Mouse (Mus musculus) hindbrain, embryonic 16.5 days (tissue): ENCODE measurements around the gene Gchfr. TPM values are rescaled to one million over a fixed set of nuclear protein-coding genes. Genes with fewer than 3 reads are reported as not detected.
A peak's percentile ranks its signal among the peaks of the same experiment; 100 is the strongest.

Experiments
- ATAC-seq: fragments of 200-750 bp; cut with Nextera tagmentation; 2 replicates; pipeline ENCODE4 v1.8.0; 2017; ENCODE audit warnings: moderate TSS enrichment, moderate library complexity
- H3K27ac ChIP-seq: fragments of 300-500 bp; sonication (generic); 2 replicates; pipeline ENCODE4 v1.5.1; 2014; ENCODE audit warnings: low read depth, mild to moderate bottlenecking, control low read depth, low read length, moderate library complexity
- H3K27me3 ChIP-seq: fragments of 300-500 bp; sonication (generic); replicated peaks from 2 replicates; pipeline ENCODE4 v1.6.1; 2014; ENCODE audit warnings: low read length; ENCODE audit not compliant: control insufficient read depth, insufficient read depth
- H3K36me3 ChIP-seq: fragments of 300-500 bp; sonication (generic); 2 replicates; pipeline ENCODE4 v1.6.1; 2014; ENCODE audit warnings: mild to moderate bottlenecking, low read length, moderate library complexity, mixed read lengths; ENCODE audit not compliant: control insufficient read depth, insufficient read depth
- H3K4me1 ChIP-seq: fragments of 300-500 bp; sonication (generic); 2 replicates; pipeline ENCODE4 v1.6.1; 2014; ENCODE audit warnings: low read depth, low read length; ENCODE audit not compliant: control insufficient read depth, insufficient read depth
- H3K4me2 ChIP-seq: fragments of 300-500 bp; sonication (generic); 2 replicates; pipeline ENCODE4 v1.6.1; 2014; ENCODE audit warnings: mild to moderate bottlenecking, low read length, control low read depth, moderate library complexity
- H3K4me3 ChIP-seq: fragments of 300-500 bp; sonication (generic); 2 replicates; pipeline ENCODE4 v1.5.1; 2014; ENCODE audit warnings: mild to moderate bottlenecking, low read length, control low read depth, moderate library complexity
- H3K9ac ChIP-seq: fragments of 300-500 bp; sonication (generic); 2 replicates; pipeline ENCODE4 v1.6.1; 2014; ENCODE audit warnings: low read depth, mild to moderate bottlenecking, control low read depth, low read length, moderate library complexity
- H3K9me3 ChIP-seq: fragments of 300-500 bp; sonication (generic); 2 replicates; pipeline ENCODE4 v1.6.1; 2014; ENCODE audit warnings: mild to moderate bottlenecking, low read length, moderate library complexity; ENCODE audit not compliant: control insufficient read depth
- WGBS: fragments of 180-500 bp; shearing (Covaris S2); extraction: QIAGEN DNeasy Blood & Tissue Kit; methylation state at CpG from one replicate; pipeline ENCODE4 v1.1.7; 2014; 5-methylcytosine and 5-hydroxymethylcytosine counted together
- polyA plus RNA-seq: library from polyadenylated mRNA; unstranded; fragments of >200 nt; fragmentation: Nextera tagmentation; extraction: Ambion mirVana; gene quantifications from 2 replicates; pipeline ENCODE4 v1.2.1, GENCODE M21; 2015

Gene Gchfr
- polyA plus RNA-seq, 1 experiment from 2014 or later = 16.2 TPM

GRCm38 (mm10) chr2:119189029-119189710, 21.6 kb downstream of the Gchfr start:
- WGBS = 9% methylated on average over 15 of the region's 15 CpGs
- H3K4me2 ChIP-seq = peak overlapping the region; percentile 56
- peaks cover 3% of the 10 kb centered on the region; the same call in 1 of the 2 replicates for H3K4me1 ChIP-seq
- H3K36me3 ChIP-seq = peaks cover 2% of the 10 kb centered on the region
- H3K4me3 ChIP-seq = peak overlapping the region; percentile 25; the same call in 1 of the 2 replicates
- H3K9me3 ChIP-seq = no peaks in the 10 kb centered on the region
- H3K27me3 ChIP-seq = no peaks in the 10 kb centered on the region
- H3K9ac ChIP-seq = no peak overlapping the region; the same call in 1 of the 2 replicates
- no peak overlapping the region for H3K27ac ChIP-seq
- ATAC-seq = peak; percentile 88

- WGBS = 86% methylated on average over 5 of the region's 5 CpGs
Observed at GRCm38 (mm10) chr2:119190969-119191368, 23.4 kb downstream of the Gchfr start.

GRCm38 (mm10) chr2:119194140-119194539, 26.6 kb downstream of the Gchfr start:
- H3K27me3 ChIP-seq = no peaks in the 10 kb centered on the region
- no peak for ATAC-seq
- peak overlapping the region; percentile 9; the same call in 1 of the 2 replicates for H3K27ac ChIP-seq
- WGBS = 83% methylated on average over 5 of the region's 5 CpGs
- no peak overlapping the region for H3K9ac ChIP-seq
- no peak overlapping the region for H3K4me3 ChIP-seq
- peaks cover 6% of the 10 kb centered on the region for H3K4me1 ChIP-seq
- H3K4me2 ChIP-seq = no peak overlapping the region
- no peaks in the 10 kb centered on the region for H3K36me3 ChIP-seq
- H3K9me3 ChIP-seq = no peaks in the 10 kb centered on the region

More at GRCm38 (mm10) chr2:119190969-119191368, 23.4 kb downstream of the Gchfr start:
- H3K9me3 ChIP-seq = no peaks in the 10 kb centered on the region
- no peak overlapping the region for H3K4me2 ChIP-seq
- ATAC-seq = no peak
- H3K9ac ChIP-seq = no peak overlapping the region
- no peak overlapping the region for H3K27ac ChIP-seq
- H3K36me3 ChIP-seq = no peaks in the 10 kb centered on the region
- peaks cover 3% of the 10 kb centered on the region; the same call in 1 of the 2 replicates for H3K4me1 ChIP-seq
- H3K4me3 ChIP-seq = no peak overlapping the region
- H3K27me3 ChIP-seq = no peaks in the 10 kb centered on the region

- no peaks in the 10 kb centered on the region for H3K9me3 ChIP-seq
- no peak overlapping the region for H3K27ac ChIP-seq
- no peak overlapping the region for H3K9ac ChIP-seq
- WGBS = 44% methylated on average over 4 of the region's 4 CpGs
- peaks cover 6% of the 10 kb centered on the region for H3K4me1 ChIP-seq
- H3K36me3 ChIP-seq = no peaks in the 10 kb centered on the region
- no peak overlapping the region for H3K4me2 ChIP-seq
- ATAC-seq = no peak
- no peaks in the 10 kb centered on the region for H3K27me3 ChIP-seq
- no peak overlapping the region for H3K4me3 ChIP-seq
Observed at GRCm38 (mm10) chr2:119196316-119197108, 28.9 kb downstream of the Gchfr start.

DNA sequence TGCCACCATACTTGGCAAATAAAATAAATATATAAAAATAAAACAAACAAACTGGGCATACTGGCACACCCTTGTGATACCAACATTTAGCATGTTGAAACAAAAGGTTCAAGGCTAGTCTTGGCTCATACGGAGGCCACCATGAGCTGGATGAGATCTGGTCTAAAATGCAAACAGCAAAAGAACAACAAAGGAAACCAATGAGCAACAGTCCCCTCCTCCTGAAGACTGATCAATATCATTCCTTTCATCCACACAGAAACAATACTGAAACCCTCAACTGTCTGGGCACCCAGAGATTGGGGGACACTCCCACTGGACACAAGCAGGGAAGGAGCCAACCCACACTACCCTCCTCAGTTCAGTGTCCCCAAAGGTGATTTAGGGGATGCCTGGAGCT, 29.9 kb downstream of the Gchfr start:
- Histone ChIP-seq H3K27me3 (no peaks in the 10 kb centered on the region), H3K4me2 (no peak overlapping the region), H3K4me3 (no peak overlapping the region), H3K9ac (no peak overlapping the region), H3K9me3 (no peaks in the 10 kb centered on the region), H3K4me1 (peaks cover 6% of the 10 kb centered on the region), H3K27ac (no peak overlapping the region), H3K36me3 (no peaks in the 10 kb centered on the region)
- 75% methylated on average over 1 of the region's 1 CpGs for WGBS
- no peak for ATAC-seq

DNA sequence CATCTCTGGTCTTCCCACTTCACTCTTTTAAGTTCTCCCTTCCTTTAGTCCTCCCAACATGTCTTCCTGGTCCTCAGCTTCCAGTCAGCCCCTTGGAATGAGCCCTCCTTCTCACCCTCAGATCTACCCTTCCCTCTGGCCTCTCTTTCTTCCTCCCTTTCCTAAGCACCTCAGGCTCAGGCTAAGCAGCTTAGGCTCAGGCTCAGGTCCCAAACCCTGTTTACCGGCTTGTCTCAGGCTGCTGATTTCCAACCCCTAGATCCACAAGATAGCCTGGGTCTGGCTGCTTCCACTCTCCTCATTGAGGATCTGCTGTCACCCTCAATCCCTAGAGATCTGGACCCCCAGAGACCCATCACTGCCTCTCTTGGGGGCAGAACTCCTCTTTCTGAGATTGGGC, 30.5 kb downstream of the Gchfr start:
- Histone ChIP-seq H3K4me1 (peaks cover 6% of the 10 kb centered on the region), H3K36me3 (no peaks in the 10 kb centered on the region), H3K4me3 (no peak overlapping the region), H3K9ac (no peak overlapping the region), H3K27me3 (no peaks in the 10 kb centered on the region), H3K9me3 (no peaks in the 10 kb centered on the region), H3K27ac (no peak overlapping the region), H3K4me2 (no peak overlapping the region)
- ATAC-seq = no peak
- WGBS = 58% methylated on average over 1 of the region's 1 CpGs

DNA sequence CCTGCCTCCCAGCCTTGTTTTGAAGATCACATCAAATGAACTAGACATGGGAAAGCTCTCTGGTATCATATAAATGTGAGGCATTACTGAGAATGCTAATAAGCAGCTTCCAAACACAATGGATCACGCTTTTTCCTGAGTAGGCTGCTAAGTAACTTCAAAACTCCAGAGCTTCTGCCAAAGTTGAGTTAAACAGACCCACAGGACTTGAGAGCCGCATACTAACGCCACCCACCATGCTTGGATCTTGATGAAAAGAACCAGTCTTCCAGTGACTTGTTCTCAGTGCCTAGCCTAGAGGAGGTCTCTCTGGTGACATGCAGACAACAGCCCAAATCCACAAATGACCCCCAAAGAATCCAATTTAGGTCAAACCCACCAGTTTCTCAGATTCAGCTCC, 31.4 kb downstream of the Gchfr start:
- Histone ChIP-seq H3K27me3 (no peaks in the 10 kb centered on the region), H3K4me1 (peaks cover 6% of the 10 kb centered on the region), H3K27ac (no peak overlapping the region), H3K36me3 (no peaks in the 10 kb centered on the region), H3K9me3 (no peaks in the 10 kb centered on the region), H3K4me2 (no peak overlapping the region), H3K9ac (no peak overlapping the region), H3K4me3 (no peak overlapping the region)
- ATAC-seq = peak; percentile 56; the same call in 1 of the 2 replicates
- 47% methylated on average over 3 of the region's 3 CpGs for WGBS

GRCm38 (mm10) chr2:119202914-119203453, 35.4 kb downstream of the Gchfr start:
- Histone ChIP-seq H3K4me3 (no peak overlapping the region), H3K9ac (no peak overlapping the region), H3K4me2 (no peak overlapping the region), H3K27me3 (no peaks in the 10 kb centered on the region), H3K27ac (no peak overlapping the region), H3K4me1 (peaks cover 11% of the 10 kb centered on the region), H3K36me3 (no peaks in the 10 kb centered on the region), H3K9me3 (no peaks in the 10 kb centered on the region)
- no peak for ATAC-seq
- 61% methylated on average over 5 of the region's 5 CpGs for WGBS

DNA sequence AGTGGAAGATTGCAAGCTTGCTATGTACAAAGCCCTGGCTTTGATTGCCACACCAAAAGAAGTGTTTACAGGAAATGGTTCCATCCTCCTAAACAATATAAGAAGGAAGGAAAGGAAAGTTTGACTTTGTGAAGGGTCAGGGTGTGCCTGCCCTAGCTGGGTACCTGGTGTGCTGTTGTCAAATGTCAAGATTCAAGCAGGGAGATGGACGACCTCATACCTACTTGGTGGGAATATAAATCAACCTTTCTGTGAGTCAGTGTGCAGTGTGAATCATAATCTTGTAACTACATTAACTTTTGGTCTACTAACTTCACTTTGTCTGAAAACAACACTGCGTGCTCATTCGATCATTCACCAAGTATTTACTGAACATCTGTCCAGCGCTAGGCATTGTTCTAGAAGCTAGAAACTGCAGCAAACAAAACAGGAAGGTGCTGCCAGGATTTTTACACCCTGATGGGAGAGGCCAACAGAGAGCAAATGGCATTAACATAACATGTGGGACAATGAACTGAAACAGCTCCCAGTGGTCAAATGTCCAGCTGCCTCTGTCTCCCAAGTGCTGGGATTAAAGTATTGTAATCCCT, 36.4 kb downstream of the Gchfr start:
- no peak for ATAC-seq
- no peaks in the 10 kb centered on the region for H3K27me3 ChIP-seq
- WGBS = 76% methylated on average over 4 of the region's 4 CpGs
- H3K27ac ChIP-seq = no peak overlapping the region
- H3K4me3 ChIP-seq = no peak overlapping the region
- H3K9ac ChIP-seq = no peak overlapping the region
- H3K36me3 ChIP-seq = no peaks in the 10 kb centered on the region
- peaks cover 8% of the 10 kb centered on the region for H3K4me1 ChIP-seq
- H3K4me2 ChIP-seq = no peak overlapping the region
- H3K9me3 ChIP-seq = no peaks in the 10 kb centered on the region
